In the genomic region with DNA sequence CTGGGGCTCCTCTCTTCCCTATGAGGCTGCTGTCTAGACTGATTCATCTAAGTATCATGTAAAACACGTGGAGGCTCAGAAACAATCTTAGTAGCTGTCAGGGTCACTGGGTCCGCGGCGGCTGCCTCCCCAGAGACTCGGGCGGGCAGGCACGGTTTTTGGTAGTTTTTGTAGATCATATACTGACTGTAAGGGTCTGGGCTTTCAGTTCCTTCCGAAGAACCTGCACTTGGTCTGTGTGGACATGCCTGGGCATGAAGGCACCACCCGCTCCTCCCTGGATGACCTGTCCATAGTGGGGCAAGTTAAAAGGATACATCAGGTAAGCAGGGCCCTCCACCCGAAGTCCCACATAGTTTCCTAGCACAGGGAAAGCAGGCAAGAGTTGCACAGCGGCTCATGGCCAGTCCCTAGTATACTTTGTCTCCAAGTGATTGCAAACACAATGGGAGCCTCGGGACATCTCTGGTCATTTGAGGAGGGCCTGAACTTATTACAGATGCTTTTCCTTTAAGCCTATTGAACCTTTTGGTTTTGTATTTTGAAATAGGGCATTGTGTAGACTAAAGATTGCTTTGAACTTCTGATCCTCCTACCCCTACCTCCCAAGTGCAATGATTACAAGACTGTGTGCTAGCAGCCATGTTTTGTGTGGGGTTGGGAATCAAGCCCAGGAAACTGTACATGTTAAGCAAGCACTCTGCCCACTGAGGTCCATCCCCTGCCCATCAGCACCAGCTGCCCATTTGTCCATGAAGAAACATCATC, we compare ENCODE assay signal across 23 mouse cellular contexts. TPM values are rescaled to one million over a fixed set of nuclear protein-coding genes. Genes with fewer than 3 reads are reported as not detected.
"Had no signal": no experiment of that assay in that cellular context is flagged by ENCODE, and none has a peak within 500 bp of the region (broad histone marks: within the 10 kb centered on the region; RNA-seq: fewer than 3 reads in every experiment).

No protein-coding gene starts in this region.

- H3K4me1 ChIP-seq: liver, embryonic 13.5 days; midbrain, embryonic 12.5 days; midbrain, embryonic 15.5 days; neural tube, embryonic 12.5 days; neural tube, embryonic 15.5 days; stomach, embryonic 15.5 days had no signal

- H3K4me3 ChIP-seq: left cerebral cortex, adult 2 months; liver, embryonic 13.5 days; midbrain, embryonic 12.5 days; midbrain, embryonic 15.5 days; neural tube, embryonic 12.5 days; neural tube, embryonic 15.5 days; stomach, embryonic 15.5 days had no signal

- H3K9me3 ChIP-seq: liver, embryonic 13.5 days; midbrain, embryonic 12.5 days; midbrain, embryonic 15.5 days; neural tube, embryonic 12.5 days; neural tube, embryonic 15.5 days; stomach, embryonic 15.5 days had no signal

- H3K9ac ChIP-seq: liver, embryonic 13.5 days; midbrain, embryonic 12.5 days; midbrain, embryonic 15.5 days; neural tube, embryonic 12.5 days; neural tube, embryonic 15.5 days; stomach, embryonic 15.5 days had no signal

- H3K4me2 ChIP-seq: liver, embryonic 13.5 days; midbrain, embryonic 12.5 days; midbrain, embryonic 15.5 days; neural tube, embryonic 12.5 days; neural tube, embryonic 15.5 days; stomach, embryonic 15.5 days had no signal

- H3K27me3 ChIP-seq: liver, embryonic 13.5 days; midbrain, embryonic 12.5 days; midbrain, embryonic 15.5 days; neural tube, embryonic 12.5 days; neural tube, embryonic 15.5 days; stomach, embryonic 15.5 days had no signal

- H3K36me3 ChIP-seq: liver, embryonic 13.5 days; midbrain, embryonic 12.5 days had no signal

- DNase-seq: kidney, adult 9 months; kidney, postnatal 14 days; kidney, postnatal 4 days; layer of hippocampus, adult 9-11 months; layer of hippocampus, postnatal 36 days; liver, embryonic 13.5 days; lung, adult 2 months; lung, postnatal 14 days; lung, postnatal 4 days; right cerebral cortex, adult 18-20 months; right cerebral cortex, postnatal 25 days; spleen, adult 18-20 months; thymus, adult 2 months; thymus, postnatal 14 days had no signal

- H3K27ac ChIP-seq: left cerebral cortex, adult 2 months; liver, embryonic 13.5 days; midbrain, embryonic 12.5 days; midbrain, embryonic 15.5 days; neural tube, embryonic 12.5 days; neural tube, embryonic 15.5 days; stomach, embryonic 15.5 days had no signal

RNA-seq across cellular contexts. Expression of gene Dnase1l3, which starts 46.7 kb away (rescaled TPM):
- total RNA-seq: layer of hippocampus, postnatal 36 days; left cerebral cortex, postnatal 10 days; left cerebral cortex, postnatal 36 days; megakaryocyte-erythroid progenitor cell, adult 5-6 weeks had no signal
